Mouse (Mus musculus): Measurements from ENCODE around the gene Traf3.

- TF ChIP-seq CTCF (IDR thresholded peaks at IDR 0.05; ENCODE audit: insufficient read depth, low read depth, low read length) (no peak), POLR2A (IDR thresholded peaks at IDR 0.05; ENCODE audit: insufficient read depth, low read depth, low read length) (no peak)
These were observed 615 bp downstream of the Traf3 start for GRCm38 (mm10) chr12:111166681-111167289.

Measured in olfactory bulb, adult 2 months (tissue).